Mouse (Mus musculus) testis, postnatal 14 days (tissue): Measurements from ENCODE around the gene Klhdc2.

ENCODE experiments used
- DNase-seq: peaks from one replicate; pipeline ENCODE4 v3.0.0; 2021; ENCODE audit warnings: low spot score

The Klhdc2 gene

DNA sequence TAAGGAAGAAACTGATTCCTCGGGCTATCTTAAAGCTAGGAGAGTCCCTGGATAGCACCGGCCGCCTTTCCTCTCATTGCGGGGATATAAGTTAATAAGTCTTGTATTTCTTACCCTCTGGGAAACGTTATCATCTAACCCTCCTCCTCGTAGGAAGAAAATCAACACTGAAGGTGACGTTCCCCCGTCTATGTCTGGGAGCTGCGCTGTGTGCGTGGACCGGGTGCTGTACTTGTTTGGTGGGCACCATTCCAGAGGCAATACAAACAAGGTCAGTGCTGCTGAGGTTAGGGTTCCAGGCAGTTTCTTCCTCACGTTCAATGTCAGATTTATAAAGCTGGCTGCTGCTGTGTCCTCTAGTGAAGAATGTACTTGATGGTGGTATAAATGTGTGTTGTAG, 5.7 kb downstream of the Klhdc2 start:
- DNase-seq: no peak

DNA sequence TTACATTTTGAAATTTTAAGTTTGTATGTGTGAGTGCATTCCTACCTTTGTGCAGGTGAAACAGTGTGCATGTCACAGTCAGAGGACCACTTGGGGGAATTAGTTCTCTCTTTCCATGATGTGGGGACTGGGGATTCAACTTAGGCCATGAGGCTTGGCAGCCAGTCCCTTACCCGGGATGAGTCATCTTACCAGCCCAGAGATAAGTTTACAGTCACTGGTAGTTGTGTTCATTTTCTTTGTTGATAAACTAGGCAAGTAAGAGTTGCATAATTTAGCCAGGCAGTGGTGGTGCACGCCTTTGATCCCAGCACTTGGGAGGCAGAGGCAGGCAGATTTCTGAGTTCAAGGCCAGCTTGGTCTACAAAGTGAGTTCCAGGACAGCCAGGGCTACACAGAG, 7.6 kb downstream of the Klhdc2 start:
- DNase-seq: no peak

DNA sequence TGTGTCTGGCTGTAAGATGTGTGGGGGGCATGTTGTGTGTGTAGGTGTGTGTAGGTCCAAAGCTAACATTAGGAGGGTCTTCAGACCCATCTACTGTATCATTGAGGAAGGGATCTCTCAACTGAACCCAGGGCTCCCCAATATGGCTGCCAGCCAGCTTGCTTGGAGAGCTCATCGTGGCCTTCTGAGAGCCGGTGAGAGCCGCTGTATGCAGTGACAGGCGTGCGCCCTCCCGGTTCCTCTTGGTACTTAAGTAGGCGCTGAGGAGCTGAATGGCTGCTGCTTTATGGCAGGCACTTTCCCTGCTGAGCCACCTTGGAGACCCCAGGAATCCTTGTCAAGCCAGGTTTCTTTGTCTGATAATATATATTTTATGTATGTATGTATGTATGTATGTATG, 9.9 kb downstream of the Klhdc2 start:
- no peak for DNase-seq

DNA sequence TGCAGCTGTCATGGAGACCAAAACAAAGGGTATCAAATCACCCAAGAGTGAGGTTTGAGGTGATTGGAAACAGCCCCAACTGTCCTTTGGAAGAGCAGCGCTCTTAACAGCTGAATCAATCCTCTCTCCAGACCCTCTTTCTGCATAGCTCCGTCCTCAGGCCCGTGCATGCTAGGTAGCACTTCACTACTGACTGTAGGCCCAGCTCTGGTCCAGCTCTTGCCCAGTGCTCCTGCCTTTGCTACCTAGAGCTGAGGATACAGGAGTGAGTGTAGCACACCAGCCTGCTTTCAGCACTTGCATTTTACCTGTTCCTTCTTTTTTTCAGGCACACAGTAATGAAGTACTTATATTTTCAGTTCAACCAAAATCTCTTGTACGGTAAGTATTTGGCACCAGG, 13.2 kb downstream of the Klhdc2 start:
- no peak for DNase-seq

DNA sequence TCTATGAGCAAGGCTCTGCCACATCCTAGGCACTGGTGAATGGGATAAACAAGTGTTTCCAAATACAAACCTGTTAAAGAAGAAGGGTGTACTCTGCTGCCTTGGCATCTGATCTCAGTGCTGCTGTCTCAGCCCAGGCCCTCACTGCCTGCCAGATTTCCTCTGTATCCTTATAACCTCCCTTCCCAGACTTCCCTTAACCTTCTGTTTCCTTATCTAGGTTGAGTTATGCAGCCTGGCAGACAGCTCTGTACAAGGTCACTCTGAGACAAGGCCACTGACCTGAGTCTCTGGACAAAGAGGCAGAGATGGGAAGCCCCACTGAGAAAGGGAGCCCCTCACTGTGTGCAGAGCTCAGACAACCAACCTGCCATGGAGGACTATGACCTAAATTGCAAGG, 21.9 kb downstream of the Klhdc2 start:
- DNase-seq: no peak

DNA sequence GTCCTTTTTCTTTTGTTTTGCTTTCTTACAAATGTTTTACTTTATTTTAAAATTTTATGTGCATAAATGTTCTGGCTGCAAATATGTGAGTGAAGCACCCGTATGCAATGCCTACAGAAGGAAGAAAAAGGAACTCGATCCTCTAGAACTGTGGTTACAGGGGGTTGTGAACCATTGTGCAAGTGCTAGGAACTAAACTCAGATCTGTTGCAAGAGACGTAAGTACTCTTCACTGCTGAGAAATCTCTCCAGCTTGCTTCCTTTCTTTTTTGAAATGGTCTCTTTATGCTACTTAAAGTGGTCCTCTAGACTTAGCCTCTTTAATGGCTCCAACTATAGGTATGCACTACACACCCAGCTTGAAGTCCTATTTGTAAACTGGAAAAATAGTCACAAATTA, 34.7 kb downstream of the Klhdc2 start:
- DNase-seq: no peak

DNA sequence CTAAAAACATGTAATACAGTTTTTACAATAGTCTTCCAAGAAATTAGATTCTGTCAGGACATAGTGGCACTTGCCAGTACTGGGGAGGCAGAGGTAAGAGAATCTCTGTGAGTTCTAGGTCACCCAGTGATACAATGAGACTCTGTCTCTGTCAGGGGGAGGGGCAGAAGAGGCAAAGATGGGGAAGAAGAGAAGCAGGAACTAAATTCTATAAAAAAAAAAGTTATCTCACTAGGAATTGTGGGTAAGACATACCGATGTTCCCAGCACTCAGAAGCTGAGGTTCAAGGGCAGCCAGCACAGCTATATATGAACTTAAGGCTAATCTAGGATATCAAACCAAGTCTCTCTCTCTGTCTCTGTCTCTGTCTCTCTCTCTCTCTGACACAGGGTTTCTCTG, 35.7 kb downstream of the Klhdc2 start:
- DNase-seq: no peak

DNA sequence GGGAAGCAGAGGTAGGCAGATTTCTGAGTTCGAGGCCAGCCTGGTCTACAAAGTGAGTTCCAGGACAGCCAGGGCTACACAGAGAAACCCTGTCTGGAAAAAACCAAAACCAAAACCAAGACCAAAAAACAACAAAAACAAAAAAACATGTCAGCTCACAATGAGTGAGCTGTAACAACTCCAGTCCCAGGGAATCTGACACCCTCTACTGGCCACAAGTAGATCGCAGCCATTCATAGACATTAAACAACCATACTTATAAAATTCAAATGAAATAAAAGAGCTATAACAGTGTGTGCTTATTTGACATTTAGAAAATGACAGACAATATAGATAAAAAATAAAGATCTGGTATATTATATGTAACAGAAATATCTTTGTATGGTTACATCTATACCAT, 37.1 kb downstream of the Klhdc2 start:
- no peak for DNase-seq

DNA sequence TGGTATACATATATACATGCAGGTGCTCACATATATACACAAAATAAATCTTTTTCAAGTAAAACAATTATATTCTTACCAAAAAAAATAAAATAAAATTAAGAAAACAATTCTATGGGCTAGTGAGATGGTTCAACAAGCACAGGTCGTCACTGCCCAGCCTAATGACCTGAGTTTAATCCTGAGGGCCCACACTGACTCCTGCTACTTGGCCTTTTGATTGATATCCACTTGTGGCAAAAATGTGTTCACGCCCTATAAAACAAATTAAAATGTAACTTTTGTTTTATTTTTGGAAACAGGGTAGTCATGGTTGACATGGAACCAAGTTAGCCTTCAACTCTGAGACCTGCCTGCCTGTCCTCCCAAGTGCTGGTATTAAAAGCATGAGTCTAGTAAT, 53.4 kb downstream of the Klhdc2 start:
- no peak for DNase-seq

DNA sequence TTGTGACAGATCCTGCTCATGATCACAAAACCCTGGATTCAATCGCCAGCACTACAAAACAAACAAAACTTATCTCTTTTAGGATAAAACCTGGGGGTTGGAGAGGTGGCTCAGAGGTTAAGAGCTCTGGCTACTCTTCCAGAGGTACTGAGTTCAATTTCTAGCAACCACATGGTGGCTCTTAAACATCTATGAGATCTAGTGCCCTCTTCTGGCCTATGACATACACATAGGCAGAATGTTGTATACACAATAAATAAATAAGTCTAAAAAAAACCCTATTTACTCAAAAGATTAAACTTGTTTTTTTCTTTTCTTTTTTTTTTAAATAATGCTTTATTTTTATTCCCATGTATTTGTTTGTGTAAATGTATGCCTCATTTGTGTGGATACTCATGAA, 55.2 kb downstream of the Klhdc2 start:
- DNase-seq: no peak

DNA sequence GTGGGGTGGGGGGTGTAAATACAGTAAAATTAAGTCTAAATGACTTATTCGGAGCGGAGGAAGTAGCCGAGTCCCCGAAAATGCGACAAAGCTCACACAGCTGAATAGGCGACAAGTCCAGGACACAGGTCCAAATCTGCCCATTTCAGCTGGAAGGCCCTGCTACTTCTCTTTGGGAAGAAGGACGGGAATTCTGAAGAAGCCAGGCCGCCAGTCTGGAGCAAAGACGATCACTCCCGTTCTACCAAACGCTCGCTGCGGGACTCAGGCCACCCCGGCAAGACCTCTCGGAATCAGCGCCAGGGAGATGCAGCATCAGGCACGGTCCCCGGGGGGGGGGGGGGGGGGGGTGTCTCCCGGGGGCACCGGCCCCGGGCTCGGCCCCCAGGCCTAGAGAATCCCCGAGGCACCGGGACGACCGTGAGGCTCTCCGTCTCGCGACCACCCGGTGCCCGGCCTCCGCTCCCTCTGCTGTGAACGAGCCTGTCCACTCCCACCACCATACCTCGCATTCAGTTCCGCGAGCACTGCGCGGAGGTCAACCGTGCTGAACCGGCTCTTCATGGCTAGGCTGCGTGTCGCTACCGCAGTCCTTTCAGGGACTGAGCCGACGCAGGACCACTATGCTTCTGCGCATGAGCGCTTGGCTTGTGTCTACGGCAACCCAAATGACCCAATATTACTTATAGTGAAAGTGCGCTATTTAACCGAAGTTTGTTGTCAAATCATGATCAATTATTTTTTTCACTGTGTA, 60.2 kb downstream of the Klhdc2 start, which contains the start of gene Nemf:
Nemf (minus strand) TSS at position 620 of the 754 bp plus-strand sequence.
- peak; percentile 88 for DNase-seq

DNA sequence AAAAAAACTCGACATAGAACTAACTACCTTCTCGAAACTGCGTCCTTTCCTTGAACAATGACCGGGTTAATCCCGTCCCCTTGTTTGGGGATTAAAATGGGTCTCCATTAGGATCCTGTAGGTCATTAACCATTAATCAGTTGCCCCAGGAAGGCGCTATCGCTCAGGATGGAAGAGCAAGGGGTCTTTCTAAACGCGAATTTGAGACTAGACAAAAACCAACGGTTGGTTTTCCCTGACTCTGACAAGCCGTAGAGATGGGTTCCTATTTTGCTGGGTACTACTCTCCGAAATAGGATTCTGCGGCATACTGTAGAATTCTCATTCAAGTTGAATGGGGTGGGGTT, 60.8 kb downstream of the Klhdc2 start:
- no peak for DNase-seq
